Mouse (Mus musculus) liver, embryonic 12.5 days (tissue): ENCODE measurements around the gene Hist1h2bq. TPM values are rescaled to one million over a fixed set of nuclear protein-coding genes. Genes with fewer than 3 reads are reported as not detected.
"Not testable (repeated sequence)": the region's sequence is repeated elsewhere in the genome, so short reads cannot be mapped to it uniquely, and the experiment has no call there.

Source experiments
- ATAC-seq: fragments of 200-750 bp; cut with Nextera tagmentation; 2 replicates; pipeline ENCODE4 v1.8.0; 2017; ENCODE audit warnings: moderate number of reproducible peaks, mild to moderate bottlenecking, moderate library complexity
- H3K27ac ChIP-seq: fragments of 300-500 bp; sonication (generic); 2 replicates; pipeline ENCODE4 v1.5.1; 2016; ENCODE audit warnings: mild to moderate bottlenecking
- H3K27me3 ChIP-seq: fragments of 300-500 bp; sonication (generic); replicated peaks from 2 replicates; pipeline ENCODE4 v1.6.1; 2016; ENCODE audit warnings: mild to moderate bottlenecking, moderate library complexity
- H3K36me3 ChIP-seq: fragments of 300-500 bp; sonication (generic); 2 replicates; pipeline ENCODE4 v1.6.1; 2016; ENCODE audit warnings: mild to moderate bottlenecking, moderate library complexity
- H3K4me1 ChIP-seq: fragments of 300-500 bp; sonication (generic); 2 replicates; pipeline ENCODE4 v1.6.1; 2016
- H3K4me2 ChIP-seq: fragments of 300-500 bp; sonication (generic); 2 replicates; pipeline ENCODE4 v1.6.1; 2016; ENCODE audit warnings: mild to moderate bottlenecking, moderate library complexity
- H3K4me3 ChIP-seq: fragments of 300-500 bp; sonication (generic); 2 replicates; pipeline ENCODE4 v1.5.1; 2016; ENCODE audit warnings: mild to moderate bottlenecking, moderate library complexity
- H3K9ac ChIP-seq: fragments of 300-500 bp; sonication (generic); 2 replicates; pipeline ENCODE4 v1.6.1; 2016; ENCODE audit warnings: mild to moderate bottlenecking, moderate library complexity
- H3K9me3 ChIP-seq: fragments of 300-500 bp; sonication (generic); replicated peaks from 2 replicates; pipeline ENCODE4 v1.6.1; 2016; ENCODE audit warnings: mild to moderate bottlenecking, moderate library complexity
- WGBS: fragments of 180-500 bp; shearing (Covaris S2); methylation state at CpG from one replicate; pipeline ENCODE4 v1.1.7; 2016; ENCODE audit not compliant: insufficient replicate concordance; 5-methylcytosine and 5-hydroxymethylcytosine counted together
- polyA plus RNA-seq: library from polyadenylated mRNA; unstranded; fragments of >200 nt; fragmentation: Nextera tagmentation; extraction: Ambion mirVana; gene quantifications from 2 replicates; pipeline ENCODE4 v1.2.1, GENCODE M21; 2016

Hist1h2bq gene
- polyA plus RNA-seq, 1 experiment from 2014 or later, result 24.4 TPM

GRCm38 (mm10) chr13:21786899-21787629 is 22.9 kb downstream of the Hist1h2bq start, which contains the start of the genes Hist1h2an and Hist1h2bp:
Gene Hist1h2an, minus strand, starts transcription at chr13:21787218.
Gene Hist1h2bp, plus strand, starts transcription at chr13:21787461.
- Histone ChIP-seq H3K4me2 (peak within 1 kb of the TSS; percentile 67), H3K4me1 (peaks cover 64% of the 10 kb centered on the region), H3K27ac (peak within 1 kb of the TSS; percentile 100), H3K9ac (peak within 1 kb of the TSS; percentile 78), H3K4me3 (peak within 1 kb of the TSS; percentile 54)
- ATAC-seq, result peak; percentile 88
- not testable (repeated sequence) for H3K9me3 ChIP-seq, H3K27me3 ChIP-seq, H3K36me3 ChIP-seq
- under 1% methylated on average over 38 of the region's 63 CpGs for WGBS

GRCm38 (mm10) chr13:21786189-21786898 is 23.7 kb downstream of the Hist1h2bq start:
- Histone ChIP-seq H3K36me3 (no peaks in the 10 kb centered on the region), H3K9me3 (no peaks in the 10 kb centered on the region), H3K4me1 (peaks cover 66% of the 10 kb centered on the region), H3K4me2 (peak overlapping the region; percentile 67), H3K9ac (peak overlapping the region; percentile 77), H3K27me3 (no peaks in the 10 kb centered on the region), H3K4me3 (peak overlapping the region; percentile 54), H3K27ac (peak overlapping the region; percentile 100)
- no peak for ATAC-seq
- WGBS, result 6% methylated on average over 8 of the region's 8 CpGs

GRCm38 (mm10) chr13:21784311-21784710 is 25.7 kb downstream of the Hist1h2bq start:
- Histone ChIP-seq H3K4me3 (peak overlapping the region; percentile 55), H3K27me3 (no peaks in the 10 kb centered on the region)

GRCm38 (mm10) chr13:21783734-21784161 is 26.2 kb downstream of the Hist1h2bq start:
- Histone ChIP-seq H3K4me2 (peak overlapping the region; percentile 87), H3K9ac (peak overlapping the region; percentile 77), H3K9me3 (no peaks in the 10 kb centered on the region), H3K36me3 (no peaks in the 10 kb centered on the region), H3K4me3 (peak overlapping the region; percentile 55), H3K27ac (peak overlapping the region; percentile 100), H3K4me1 (peaks cover 59% of the 10 kb centered on the region), H3K27me3 (no peaks in the 10 kb centered on the region)
- no peak for ATAC-seq
- 4% methylated on average over 9 of the region's 9 CpGs for WGBS

More at GRCm38 (mm10) chr13:21784311-21784710, 25.7 kb downstream of the Hist1h2bq start:
- no peaks in the 10 kb centered on the region for H3K9me3 ChIP-seq
- WGBS, result 64% methylated on average over 6 of the region's 6 CpGs
- H3K27ac ChIP-seq, result peak overlapping the region; percentile 100
- H3K4me1 ChIP-seq, result peaks cover 65% of the 10 kb centered on the region
- H3K4me2 ChIP-seq, result peak overlapping the region; percentile 87
- ATAC-seq, result no peak
- no peaks in the 10 kb centered on the region for H3K36me3 ChIP-seq
- peak overlapping the region; percentile 77 for H3K9ac ChIP-seq

GRCm38 (mm10) chr13:21783255-21783617 is 26.8 kb downstream of the Hist1h2bq start, which contains the start of gene Hist1h3i:
Gene Hist1h3i, minus strand, starts transcription at chr13:21783370.
- Histone ChIP-seq H3K27ac (peak within 1 kb of the TSS; percentile 100), H3K4me1 (peaks cover 59% of the 10 kb centered on the region), H3K9me3 (no peaks in the 10 kb centered on the region), H3K27me3 (no peaks in the 10 kb centered on the region), H3K4me2 (peak within 1 kb of the TSS; percentile 87), H3K4me3 (peak within 1 kb of the TSS; percentile 55), H3K9ac (peak within 1 kb of the TSS; percentile 82), H3K36me3 (no peaks in the 10 kb centered on the region)
- under 1% methylated on average over 20 of the region's 20 CpGs for WGBS
- peak; percentile 52 for ATAC-seq

GRCm38 (mm10) chr13:21782361-21783254 is 27.4 kb downstream of the Hist1h2bq start:
- Histone ChIP-seq H3K4me2 (peak overlapping the region; percentile 87), H3K4me1 (peaks cover 59% of the 10 kb centered on the region), H3K9ac (peak overlapping the region; percentile 82), H3K4me3 (peak overlapping the region; percentile 55), H3K27ac (peak overlapping the region; percentile 100)
- H3K27me3 ChIP-seq, H3K36me3 ChIP-seq, H3K9me3 ChIP-seq: not testable (repeated sequence)
- peak; percentile 3 for ATAC-seq
- WGBS, result under 1% methylated on average over 17 of the region's 35 CpGs

GRCm38 (mm10) chr13:21781639-21782038 is 28.4 kb downstream of the Hist1h2bq start:
- 82% methylated on average over 1 of the region's 1 CpGs for WGBS
- Histone ChIP-seq H3K4me3 (no peak overlapping the region; the same call in 1 of the 2 replicates), H3K27me3 (no peaks in the 10 kb centered on the region), H3K27ac (peak overlapping the region; percentile 100), H3K9me3 (no peaks in the 10 kb centered on the region), H3K4me1 (peaks cover 68% of the 10 kb centered on the region), H3K36me3 (no peaks in the 10 kb centered on the region), H3K9ac (peak overlapping the region; percentile 82), H3K4me2 (peak overlapping the region; percentile 87)
- no peak for ATAC-seq

GRCm38 (mm10) chr13:21781021-21781555 is 28.9 kb downstream of the Hist1h2bq start:
- 31% methylated on average over 6 of the region's 6 CpGs for WGBS

GRCm38 (mm10) chr13:21779767-21780731 is 29.9 kb downstream of the Hist1h2bq start, which contains the start of gene Hist1h1b:
Gene Hist1h1b, minus strand, starts transcription at chr13:21780625.
- H3K4me3 ChIP-seq, result peak within 1 kb of the TSS; percentile 70
- H3K9ac ChIP-seq, result peak within 1 kb of the TSS; percentile 96
- under 1% methylated on average over 44 of the region's 44 CpGs for WGBS
- H3K36me3 ChIP-seq, result no peaks in the 10 kb centered on the region
- no peaks in the 10 kb centered on the region for H3K27me3 ChIP-seq
- peak within 1 kb of the TSS; percentile 87 for H3K4me2 ChIP-seq
- peak within 1 kb of the TSS; percentile 100 for H3K27ac ChIP-seq
- no peaks in the 10 kb centered on the region for H3K9me3 ChIP-seq
- peak; percentile 59 for ATAC-seq
- H3K4me1 ChIP-seq, result peaks cover 66% of the 10 kb centered on the region

More at GRCm38 (mm10) chr13:21781021-21781555, 28.9 kb downstream of the Hist1h2bq start:
- Histone ChIP-seq H3K4me1 (peaks cover 71% of the 10 kb centered on the region), H3K27me3 (no peaks in the 10 kb centered on the region), H3K36me3 (no peaks in the 10 kb centered on the region), H3K27ac (peak overlapping the region; percentile 100), H3K4me3 (peak overlapping the region; percentile 70), H3K9me3 (no peaks in the 10 kb centered on the region), H3K9ac (peak overlapping the region; percentile 96), H3K4me2 (peak overlapping the region; percentile 87)
- ATAC-seq, result no peak
